Comparison of ENCODE assay signal across 21 mouse cellular contexts in genomic region chr7:16621066-16621622, GRCm38 (mm10). TPM values are rescaled to one million over a fixed set of nuclear protein-coding genes. Genes with fewer than 3 reads are reported as not detected.
DNase-seq lines count a peak whose midpoint lies in the region; ATAC-seq and TF ChIP-seq lines count a peak whose summit lies in the region.
"Had no signal": no experiment of that assay in that cellular context is flagged by ENCODE, and none has a peak within 500 bp of the region (broad histone marks: within the 10 kb centered on the region; RNA-seq: fewer than 3 reads in every experiment).

No protein-coding gene starts in this region.

- TF ChIP-seq CTCF in lung, postnatal 0 days (IDR thresholded peaks at IDR 0.05) = no peak

- H3K4me2 ChIP-seq in heart, embryonic 16.5 days (ENCODE audit: low read depth, low read length) = no peak overlapping the region
- H3K4me2 ChIP-seq in lung, postnatal 0 days (replicated peaks; ENCODE audit: low read depth, low read length) = no peak overlapping the region
- H3K4me2 ChIP-seq: forebrain, embryonic 15.5 days; hindbrain, embryonic 14.5 days; liver, embryonic 12.5 days had no signal

- no peak for TF ChIP-seq EP300 in lung, postnatal 0 days (IDR thresholded peaks at IDR 0.05)

- no peaks in the 10 kb centered on the region for H3K27me3 ChIP-seq in heart, embryonic 16.5 days (ENCODE audit: control insufficient read depth, insufficient read depth, low read length)
- no peaks in the 10 kb centered on the region for H3K27me3 ChIP-seq in lung, postnatal 0 days (replicated peaks; ENCODE audit: insufficient read depth, low read length)

- WGBS in heart, embryonic 16.5 days = 37% methylated on average over 8 of the region's 8 CpGs
- 48% methylated on average over 8 of the region's 8 CpGs for WGBS in lung, postnatal 0 days

- 0 out of 2 replicates have a peak overlapping the region, but pooled peaks have one; percentile 0 for H3K27ac ChIP-seq in heart, embryonic 16.5 days (ENCODE audit: low read length)
- H3K27ac ChIP-seq in lung, postnatal 0 days (ENCODE audit: low read length) = 0 out of 2 replicates have a peak overlapping the region, but pooled peaks have one; percentile 51
- H3K27ac ChIP-seq: forebrain, embryonic 15.5 days; hindbrain, embryonic 14.5 days; liver, embryonic 12.5 days had no signal

- no peaks in the 10 kb centered on the region for H3K9me3 ChIP-seq in heart, embryonic 16.5 days (replicated peaks; ENCODE audit: control insufficient read depth, low read length)
- H3K9me3 ChIP-seq in lung, postnatal 0 days (ENCODE audit: low read length) = no peaks in the 10 kb centered on the region
- H3K9me3 ChIP-seq: forebrain, embryonic 15.5 days; liver, embryonic 12.5 days had no signal

- H3K4me1 ChIP-seq in heart, embryonic 16.5 days (ENCODE audit: control insufficient read depth, insufficient read depth, low read length) = peaks cover 13% of the 10 kb centered on the region
- peaks cover 4% of the 10 kb centered on the region; the same call in 1 of the 2 replicates for H3K4me1 ChIP-seq in lung, postnatal 0 days (ENCODE audit: insufficient read depth, low read depth, low read length)

- ATAC-seq in heart, embryonic 16.5 days (replicated peaks; ENCODE audit: extremely low read depth, insufficient read depth, low FRiP score) = no peak
- ATAC-seq in lung, postnatal 0 days = peak; percentile 11; the same call in 1 of the 2 replicates
- ATAC-seq: activated CD4-positive, CD25-positive, alpha-beta regulatory T cell, adult 4 months; forebrain, embryonic 15.5 days; intestine, postnatal 0 days; liver, embryonic 12.5 days had no signal

- H3K9ac ChIP-seq in heart, embryonic 16.5 days (ENCODE audit: low read length) = no peak overlapping the region
- H3K9ac ChIP-seq in lung, postnatal 0 days (replicated peaks; ENCODE audit: low read depth) = no peak overlapping the region
- H3K9ac ChIP-seq: forebrain, embryonic 15.5 days; hindbrain, embryonic 14.5 days; liver, embryonic 12.5 days had no signal

- H3K36me3 ChIP-seq in heart, embryonic 16.5 days (ENCODE audit: control insufficient read depth, insufficient read depth) = no peaks in the 10 kb centered on the region
- H3K36me3 ChIP-seq in lung, postnatal 0 days (ENCODE audit: insufficient read depth, low read length) = no peaks in the 10 kb centered on the region
- H3K36me3 ChIP-seq: forebrain, embryonic 15.5 days; liver, embryonic 12.5 days had no signal

- DNase-seq in cerebellum, adult 9-11 months = peak; percentile 15
- DNase-seq in cerebellum, postnatal 36 days = no peak
- peak; percentile 24 for DNase-seq in kidney, adult 18-20 months
- DNase-seq in kidney, adult 9 months = no peak
- DNase-seq in lung, postnatal 0 days (ENCODE audit: low spot score) = peak; percentile 52
- DNase-seq in adrenal gland, adult 8-10 months = no peak
- DNase-seq in testis, postnatal 14 days (ENCODE audit: low spot score) = no peak
- DNase-seq: adrenal gland, postnatal 36 days; cerebellum, postnatal 10 days; left cerebral cortex, postnatal 4 days; midbrain, embryonic 14.5 days; right cerebral cortex, postnatal 14 days had no signal

- no peak overlapping the region for H3K4me3 ChIP-seq in heart, embryonic 16.5 days (ENCODE audit: low read length)
- H3K4me3 ChIP-seq in lung, postnatal 0 days (ENCODE audit: low read depth, low read length) = no peak overlapping the region
- H3K4me3 ChIP-seq: forebrain, embryonic 15.5 days; liver, embryonic 12.5 days had no signal

RNA-seq across cellular contexts. Expression of gene Arhgap35, which starts 6.4 kb away (rescaled TPM):
- 12.9 and 16.0 TPM in 2 replicates for polyA plus RNA-seq in heart, embryonic 16.5 days (2015; fragmentation: Nextera tagmentation; extraction: Ambion mirVana)
- 8.2 and 10.9 TPM in 2 replicates for polyA plus RNA-seq in lung, postnatal 0 days (2015; fragmentation: Nextera tagmentation; extraction: Ambion mirVana)
- 10 to 100 TPM; 65.6 to 76.6 (median 73.0) TPM for total RNA-seq in adrenal gland, adult 8-10 months (2022)

RNA-seq across cellular contexts. Expression of gene Ceacam15, which starts 54.4 kb away (rescaled TPM):
- 0.86 and 1.0 TPM in 2 replicates for polyA plus RNA-seq in heart, embryonic 16.5 days (2015; fragmentation: Nextera tagmentation; extraction: Ambion mirVana)
- not detected in 2 replicates for polyA plus RNA-seq in lung, postnatal 0 days (2015; fragmentation: Nextera tagmentation; extraction: Ambion mirVana)
- not detected for total RNA-seq in adrenal gland, adult 8-10 months (2022)
- total RNA-seq: adrenal gland, postnatal 36 days; gastrocnemius, postnatal 36 days; layer of hippocampus, postnatal 14 days; left cerebral cortex, postnatal 4 days; megakaryocyte progenitor cell, adult 5-6 weeks had no signal
- polyA plus RNA-seq: forebrain, embryonic 15.5 days; hindbrain, embryonic 14.5 days; intestine, postnatal 0 days; liver, embryonic 12.5 days; midbrain, embryonic 14.5 days had no signal

Comparison
In these comparisons a context has a peak if more than half of its experiments do, and no peak if none do; other contexts are left out.
1. DNase-seq: peak in cerebellum, adult 9-11 months (single experiment), kidney, adult 18-20 months (single experiment) and lung, postnatal 0 days (single experiment); none in cerebellum, postnatal 36 days (0 of 2), kidney, adult 9 months (single experiment), adrenal gland, adult 8-10 months (single experiment) and testis, postnatal 14 days (single experiment).